Mouse (Mus musculus) MEL (cell line): ENCODE measurements at regions not wholly inside any gene's neighbourhood (a gene's known extent, or its start where the extent isn't known, plus 50 kb on each side); places are given as distances from the start of the nearest gene placed in this dataset.

Source experiments
- DNase-seq: peaks from one replicate; pipeline ENCODE4 v3.0.0; 2011; ENCODE audit warnings: low read depth, low spot score
- H3K27ac ChIP-seq: 2 replicates; pipeline ENCODE4 v1.5.1; 2012; ENCODE audit warnings: low read depth, mild to moderate bottlenecking, control low read depth, low read length, moderate library complexity; ENCODE audit not compliant: control insufficient read depth
- H3K27me3 ChIP-seq, 2 experiments: fragments of 150-350 bp in 1 of 2; sonication (generic) in 1 of 2; 2 replicates each; pipeline ENCODE4 v1.6.1; 2012; ENCODE audit warnings: low read length in 2 of 2, mild to moderate bottlenecking in 2 of 2, improper control_type of control experiment in 1 of 2, moderate library complexity in 1 of 2; ENCODE audit not compliant: insufficient read depth in 2 of 2, control insufficient read depth in 1 of 2
- H3K36me3 ChIP-seq, 2 experiments: 2 replicates each; pipeline ENCODE4 v1.6.1; 2012 to 2014; ENCODE audit warnings: low read length in 2 of 2, improper control_type of control experiment in 1 of 2, inconsistent platforms in 1 of 2, mild to moderate bottlenecking in 1 of 2; ENCODE audit not compliant: insufficient read depth in 2 of 2, control insufficient read depth in 1 of 2
- H3K4me1 ChIP-seq, 2 experiments: fragments of 150-350 bp in 1 of 2; sonication (generic) in 1 of 2; 2 replicates each; pipeline ENCODE4 v1.6.1; 2012; ENCODE audit warnings: low read length in 2 of 2, improper control_type of control experiment in 1 of 2, mild to moderate bottlenecking in 1 of 2; ENCODE audit not compliant: insufficient read depth in 2 of 2, control insufficient read depth in 1 of 2
- H3K4me3 ChIP-seq, 2 experiments: fragments of 150-350 bp in 1 of 2; sonication (generic) in 1 of 2; 2 replicates each; pipeline ENCODE4 v1.5.1; 2012; ENCODE audit warnings: low read depth in 2 of 2, low read length in 2 of 2, mild to moderate bottlenecking in 2 of 2, moderate library complexity in 2 of 2, control low read depth in 1 of 2, improper control_type of control experiment in 1 of 2; ENCODE audit not compliant: control insufficient read depth in 1 of 2, insufficient read depth in 1 of 2
- H3K79me2 ChIP-seq: 2 replicates; pipeline ENCODE4 v1.6.1; 2012; ENCODE audit warnings: mild to moderate bottlenecking, low read length, moderate library complexity; ENCODE audit not compliant: control insufficient read depth, poor library complexity, insufficient read depth
- H3K9ac ChIP-seq: 2 replicates; pipeline ENCODE4 v1.6.1; 2012; ENCODE audit warnings: low read depth, mild to moderate bottlenecking, control low read depth, low read length, moderate library complexity; ENCODE audit not compliant: control insufficient read depth, poor library complexity, severe bottlenecking
- H3K9me3 ChIP-seq: fragments of 150-350 bp; sonication (generic); replicated peaks from 2 replicates; pipeline ENCODE4 v1.6.1; 2012; ENCODE audit warnings: mild to moderate bottlenecking, low read length, improper control_type of control experiment, moderate library complexity; ENCODE audit not compliant: insufficient read depth
- CHD2 ChIP-seq: IDR thresholded peaks from 2 replicates; pipeline ENCODE4 v1.6.1; 2011; ENCODE audit warnings: low read length, improper control_type of control experiment
- ETS1 ChIP-seq: IDR thresholded peaks from 2 replicates; pipeline ENCODE4 v1.6.1; 2012; ENCODE audit warnings: low read depth, mild to moderate bottlenecking, inconsistent platforms, low read length, improper control_type of control experiment, moderate library complexity
- JUND ChIP-seq: IDR thresholded peaks from 2 replicates; pipeline ENCODE4 v1.6.1; 2011; ENCODE audit warnings: low read depth, mild to moderate bottlenecking, improper control_type of control experiment, low read length
- KAT2A ChIP-seq: conservative IDR thresholded peaks from 2 replicates; pipeline ENCODE4 v1.6.1; 2012; ENCODE audit warnings: low read depth, low read length, improper control_type of control experiment, inconsistent platforms
- MAX ChIP-seq: IDR thresholded peaks from 2 replicates; pipeline ENCODE4 v1.6.1; 2011; ENCODE audit warnings: low read length, improper control_type of control experiment
- MAZ ChIP-seq: IDR thresholded peaks from 2 replicates; pipeline ENCODE4 v1.6.1; 2012; ENCODE audit warnings: low read depth, mild to moderate bottlenecking, inconsistent platforms, low read length, improper control_type of control experiment
- MXI1 ChIP-seq: IDR thresholded peaks from 2 replicates; pipeline ENCODE4 v1.6.1; 2011; ENCODE audit warnings: mild to moderate bottlenecking, low read depth, low read length, improper control_type of control experiment
- MYB ChIP-seq: IDR thresholded peaks from 2 replicates; pipeline ENCODE4 v1.6.1; 2011; ENCODE audit warnings: mild to moderate bottlenecking, low read depth, low read length, improper control_type of control experiment
- MYC ChIP-seq: IDR thresholded peaks from 2 replicates; pipeline ENCODE4 v1.6.1; 2011; ENCODE audit warnings: low read depth, mild to moderate bottlenecking, low read length, improper control_type of control experiment, moderate library complexity
- NELFE ChIP-seq: IDR thresholded peaks from 2 replicates; pipeline ENCODE4 v1.6.1; 2011; ENCODE audit warnings: low read depth, low read length, improper control_type of control experiment
- NRF1 ChIP-seq: IDR thresholded peaks from 2 replicates; pipeline ENCODE4 v1.6.1; 2014; ENCODE audit warnings: low read depth, mild to moderate bottlenecking, inconsistent platforms, low read length, improper control_type of control experiment, moderate library complexity; ENCODE audit not compliant: poor library complexity, insufficient read depth, severe bottlenecking
- POLR2A ChIP-seq, 2 experiments: IDR thresholded peaks; 2 replicates each; pipeline ENCODE4 v1.6.1; 2011 to 2012; ENCODE audit warnings: low read length in 2 of 2, mild to moderate bottlenecking in 2 of 2, control low read depth in 1 of 2, improper control_type of control experiment in 1 of 2, low read depth in 1 of 2, moderate library complexity in 1 of 2; ENCODE audit not compliant: control insufficient read depth in 1 of 2, insufficient read depth in 1 of 2, poor library complexity in 1 of 2
- RAD21 ChIP-seq: IDR thresholded peaks from 2 replicates; pipeline ENCODE4 v1.6.1; 2011; ENCODE audit warnings: mild to moderate bottlenecking, low read depth, low read length, improper control_type of control experiment
- SIN3A ChIP-seq: IDR thresholded peaks from 2 replicates; pipeline ENCODE4 v1.6.1; 2012; ENCODE audit warnings: low read length, improper control_type of control experiment, inconsistent platforms
- TAL1 ChIP-seq: IDR thresholded peaks from 2 replicates; pipeline ENCODE4 v1.6.1; 2012; ENCODE audit warnings: mild to moderate bottlenecking, inconsistent platforms, low read length, moderate library complexity, mixed read lengths
- TBP ChIP-seq: IDR thresholded peaks from 2 replicates; pipeline ENCODE4 v1.8.0; 2011; ENCODE audit warnings: low read depth, low read length, improper control_type of control experiment
- USF1 ChIP-seq: IDR thresholded peaks from 2 replicates; pipeline ENCODE4 v1.6.1; 2014; ENCODE audit warnings: low read depth, mild to moderate bottlenecking, inconsistent platforms, low read length, improper control_type of control experiment, moderate library complexity
- USF2 ChIP-seq, 2 experiments: IDR thresholded peaks; 2 replicates each; pipeline ENCODE4 v1.6.1; 2011 to 2012; ENCODE audit warnings: improper control_type of control experiment in 2 of 2, low read length in 2 of 2, borderline replicate concordance in 1 of 2, inconsistent platforms in 1 of 2, low read depth in 1 of 2, mild to moderate bottlenecking in 1 of 2; ENCODE audit not compliant: insufficient read depth in 1 of 2
- ZC3H11A ChIP-seq: IDR thresholded peaks from 2 replicates; pipeline ENCODE4 v1.6.1; 2012; ENCODE audit warnings: low read depth, mild to moderate bottlenecking, inconsistent platforms, low read length, improper control_type of control experiment
- ZNF384 ChIP-seq: IDR thresholded peaks from 2 replicates; pipeline ENCODE4 v1.6.1; 2012; ENCODE audit warnings: low read depth, mild to moderate bottlenecking, inconsistent platforms, low read length, improper control_type of control experiment

DNA sequence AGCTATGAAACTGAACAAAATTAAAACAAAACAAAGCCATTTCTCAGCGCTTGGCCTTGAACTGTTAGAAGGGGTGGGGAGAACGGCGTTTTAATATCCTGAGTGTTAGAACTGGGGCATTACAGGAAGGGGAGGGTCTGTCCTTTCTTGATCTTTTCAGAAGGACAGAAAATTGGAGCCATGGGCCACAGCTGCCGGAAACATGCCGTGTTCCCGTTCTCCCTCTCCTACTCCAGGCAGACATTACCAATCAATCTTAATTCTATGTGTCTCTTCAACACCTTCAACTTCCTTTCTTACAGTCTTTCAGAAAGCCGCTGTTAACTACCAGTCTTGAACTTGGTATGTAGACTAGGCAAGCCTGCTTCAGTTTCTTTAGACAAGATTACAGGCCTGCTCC, 134.7 kb downstream of the Zfp365 start:
- H3K9me3 ChIP-seq, result no peaks in the 10 kb centered on the region
- no peak overlapping the region for H3K27ac ChIP-seq
- TF ChIP-seq MAX, result no peak
- TF ChIP-seq CHD2, result no peak
- no peak for TF ChIP-seq TAL1
- no peak for TF ChIP-seq MXI1
- TF ChIP-seq MYB, result no peak
- no peak for TF ChIP-seq ZC3H11A
- H3K36me3 ChIP-seq, result no peaks in the 10 kb centered on the region
- H3K9ac ChIP-seq, result no peak overlapping the region
- H3K27me3 ChIP-seq, result no peaks in the 10 kb centered on the region
- no peak overlapping the region for H3K4me3 ChIP-seq
- DNase-seq, result no peak
- H3K4me1 ChIP-seq, result no peaks in the 10 kb centered on the region
- H3K79me2 ChIP-seq, result no peaks in the 10 kb centered on the region

DNA sequence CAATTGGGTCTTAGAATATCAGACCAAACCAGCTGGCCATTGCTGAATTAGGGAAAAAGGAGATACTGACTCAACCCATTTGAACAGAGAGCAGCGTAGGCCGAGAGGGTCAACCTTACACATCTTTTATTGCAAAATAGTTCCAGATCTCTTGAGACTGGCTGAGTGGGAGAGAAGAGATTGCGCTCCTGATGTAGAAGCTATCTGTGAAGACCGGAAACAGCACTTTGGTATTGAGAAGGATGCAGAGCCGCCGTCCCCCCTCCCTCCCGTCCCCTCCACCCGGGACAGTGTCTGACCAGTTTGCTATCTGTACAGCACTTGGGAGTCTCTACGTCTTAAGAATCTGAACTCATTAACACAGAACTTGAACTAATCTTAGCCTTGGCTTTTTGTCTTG, 135.6 kb downstream of the Zfp365 start:
- Histone ChIP-seq H3K27me3 (no peaks in the 10 kb centered on the region), H3K36me3 (no peaks in the 10 kb centered on the region), H3K79me2 (no peaks in the 10 kb centered on the region), H3K27ac (no peak overlapping the region), H3K4me1 (no peaks in the 10 kb centered on the region), H3K9ac (no peak overlapping the region), H3K4me3 (no peak overlapping the region), H3K9me3 (no peaks in the 10 kb centered on the region)
- no peak for DNase-seq
- no peak for TF ChIP-seq MAZ
- TF ChIP-seq NRF1, result no peak
- TF ChIP-seq POLR2A (IDR thresholded peaks at IDR 0.05; ENCODE audit: control insufficient read depth in 1 of 2, insufficient read depth in 1 of 2, low read depth in 1 of 2, low read length in 2 of 2, poor library complexity in 1 of 2), result no peak
- no peak for TF ChIP-seq ZNF384
- no peak for TF ChIP-seq TAL1
- TF ChIP-seq USF2 (IDR thresholded peaks at IDR 0.05; ENCODE audit: borderline replicate concordance in 1 of 2, insufficient read depth in 1 of 2, low read depth in 1 of 2, low read length in 2 of 2), result no peak
- TF ChIP-seq MYC, result no peak
- no peak for TF ChIP-seq RAD21
- TF ChIP-seq USF1, result no peak
- TF ChIP-seq NELFE, result no peak
- TF ChIP-seq JUND, result no peak
- no peak for TF ChIP-seq KAT2A
- no peak for TF ChIP-seq ETS1
- no peak for TF ChIP-seq ZC3H11A
- TF ChIP-seq SIN3A, result no peak
- TF ChIP-seq TBP, result no peak
